Mouse (Mus musculus) testis, adult 2 months (tissue): ENCODE measurements at regions not wholly inside any gene's neighbourhood (a gene's known extent, or its start where the extent isn't known, plus 50 kb on each side); places are given as distances from the start of the nearest gene placed in this dataset.

Experiments used
- CTCF ChIP-seq: fragments of 200-500 bp; IDR thresholded peaks from 2 replicates; pipeline ENCODE4 v1.5.1; 2012; ENCODE audit warnings: low read depth, mild to moderate bottlenecking, inconsistent platforms, low read length, moderate library complexity; ENCODE audit not compliant: control insufficient read depth, insufficient read depth, insufficient replicate concordance
- POLR2A ChIP-seq: fragments of 200-500 bp; IDR thresholded peaks from 2 replicates; pipeline ENCODE4 v1.6.1; 2012; ENCODE audit warnings: low read depth, mild to moderate bottlenecking, inconsistent platforms, low read length, moderate library complexity; ENCODE audit not compliant: control insufficient read depth

- no peak for TF ChIP-seq CTCF
- no peak for TF ChIP-seq POLR2A
Observed at GRCm38 (mm10) chr13:101918185-101918584, 150.2 kb upstream of the Pik3r1 start.
